ENCODE assay signal across 8 mouse cellular contexts in the genomic region with DNA sequence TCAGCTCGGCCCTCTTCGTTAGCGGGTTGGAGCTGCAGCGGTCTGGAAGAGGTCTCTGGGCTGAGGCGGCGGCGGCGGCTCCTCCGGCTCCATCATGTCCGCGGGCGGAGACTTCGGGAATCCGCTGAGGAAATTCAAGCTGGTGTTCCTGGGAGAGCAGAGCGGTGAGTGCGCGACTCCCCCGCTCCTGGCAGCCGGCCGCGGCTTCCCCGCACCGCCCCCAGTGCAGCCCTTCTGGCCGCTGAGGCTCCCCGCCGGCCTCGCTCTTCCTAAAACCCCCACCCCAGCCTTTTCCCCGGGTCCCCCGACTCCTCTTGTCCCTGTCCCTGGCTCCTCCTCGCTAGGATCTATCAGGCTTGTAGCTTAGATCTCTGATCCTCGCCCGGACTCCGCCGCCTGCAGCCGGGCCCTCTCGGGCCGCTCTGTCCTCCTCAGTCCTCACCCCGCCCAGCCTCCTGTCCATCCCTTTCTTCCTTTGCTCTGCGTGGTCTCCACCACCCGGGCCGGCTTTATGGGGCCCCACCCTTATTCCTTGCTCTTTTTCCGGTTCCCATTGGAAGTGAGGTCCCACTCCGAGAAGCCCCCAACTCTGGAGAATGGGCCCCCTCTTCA. TPM values are rescaled to one million over a fixed set of nuclear protein-coding genes. Genes with fewer than 3 reads are reported as not detected.
DNase-seq lines count a peak whose midpoint lies in the region; ATAC-seq and TF ChIP-seq lines count a peak whose summit lies in the region.

A gene (minus strand): TSS at position 172 of the 612 bp plus-strand sequence.

- no peak for TF ChIP-seq POLR2A in lung, adult 2 months (IDR thresholded peaks at IDR 0.05; ENCODE audit: borderline replicate concordance, extremely low read depth, low read depth, low read length)

- TF ChIP-seq CTCF in layer of hippocampus, adult 2 months (conservative IDR thresholded peaks at IDR 0.05): no peak
- no peak for TF ChIP-seq CTCF in lung, adult 2 months (IDR thresholded peaks at IDR 0.05; ENCODE audit: insufficient read depth, low read length)

- WGBS in lung, adult 2 months: under 1% methylated on average over 43 of the region's 43 CpGs

- H3K4me3 ChIP-seq in layer of hippocampus, adult 2 months: peak within 1 kb of the TSS; percentile 79
- H3K4me3 ChIP-seq in lung, adult 2 months (replicated peaks; ENCODE audit: extremely low read depth, low read depth, low read length): peak within 1 kb of the TSS; percentile 88

- intact Hi-C loops in heart, postnatal 36 days (cut with DNase I): no loop called here

- peaks cover 4% of the 10 kb centered on the region for H3K4me1 ChIP-seq in lung, adult 2 months (ENCODE audit: control insufficient read depth, insufficient read depth, low read length)

- ATAC-seq in frontal cortex, adult (ENCODE audit: low TSS enrichment): peak; percentile 35; the same call in 1 of the 2 replicates
- ATAC-seq in neutrophil, adult 5-6 weeks (ENCODE audit: extremely low read depth, insufficient number of reproducible peaks, low FRiP score, poor library complexity, severe bottlenecking): no peak

- peak; percentile 72 for DNase-seq in Muller cell, postnatal 12 days (ENCODE audit: inconsistent ontology term)
- peak; percentile 74 for DNase-seq in cerebellum, adult 8-10 months
- DNase-seq in heart, postnatal 36 days: peak in 1 of 2 experiments; percentile 64
- peak; percentile 56 to 69 for DNase-seq in layer of hippocampus, adult 2 months (ENCODE audit: low spot score in 2 of 2)
- DNase-seq in lung, adult 2 months: no peak
- DNase-seq in urinary bladder, adult 2 months (ENCODE audit: low spot score): no peak

- peak within 1 kb of the TSS; percentile 99 for H3K27ac ChIP-seq in layer of hippocampus, adult 2 months

RNA-seq across cellular contexts. Expression of the gene that starts here (rescaled TPM):
- total RNA-seq in heart, postnatal 36 days (2021): 10 to 100 TPM; 66.3 to 73.0 TPM
- total RNA-seq in layer of hippocampus, adult 2 months (2021): 10 to 100 TPM; 64.8 to 67.1 TPM
- 5.9 and 10.4 TPM in 2 replicates for polyA plus RNA-seq in lung, adult 2 months (2012; rRNA removed)
- 30.7 and 31.6 TPM in 2 replicates for total RNA-seq in neutrophil, adult 5-6 weeks (2017)
- 54.3 TPM in 2 replicates for polyA plus RNA-seq in urinary bladder, adult 2 months (2012; rRNA removed)

Comparison
In these comparisons a context has a peak if more than half of its experiments do, and no peak if none do; other contexts are left out.
1. DNase-seq: peak in Muller cell, postnatal 12 days (single experiment), cerebellum, adult 8-10 months (single experiment) and layer of hippocampus, adult 2 months (2 of 2); none in lung, adult 2 months (single experiment) and urinary bladder, adult 2 months (single experiment).